Mouse (Mus musculus) spleen, adult 2 months (tissue): ENCODE measurements around the gene Erg. TPM values are rescaled to one million over a fixed set of nuclear protein-coding genes. Genes with fewer than 3 reads are reported as not detected.

Experiments used
- DNase-seq, 2 experiments: peaks; one replicate each; pipeline versions ENCODE4 v3.0.0 to v3.0.0-alpha.2; 2012 to 2021; ENCODE audit warnings: low spot score in 2 of 2, low read depth in 1 of 2
- H3K27ac ChIP-seq: fragments of 200-500 bp; 2 replicates; pipeline ENCODE4 v1.5.1; 2012; ENCODE audit warnings: low read length, inconsistent platforms; ENCODE audit not compliant: insufficient read depth
- H3K27me3 ChIP-seq: fragments of 200-500 bp; 2 replicates; pipeline ENCODE4 v1.6.1; 2012; ENCODE audit warnings: mild to moderate bottlenecking, moderate library complexity, low read length, inconsistent platforms; ENCODE audit not compliant: control insufficient read depth, insufficient read depth
- H3K36me3 ChIP-seq: fragments of 200-500 bp; 2 replicates; pipeline ENCODE4 v1.6.1; 2012; ENCODE audit warnings: mild to moderate bottlenecking, low read length, inconsistent platforms; ENCODE audit not compliant: control insufficient read depth, insufficient read depth
- H3K4me1 ChIP-seq: fragments of 200-500 bp; 2 replicates; pipeline ENCODE4 v1.6.1; 2011; ENCODE audit warnings: inconsistent platforms; ENCODE audit not compliant: control insufficient read depth, insufficient read depth, insufficient read length
- H3K4me3 ChIP-seq: fragments of 200-500 bp; 2 replicates; pipeline ENCODE4 v1.5.1; 2011; ENCODE audit warnings: mild to moderate bottlenecking, inconsistent platforms; ENCODE audit not compliant: insufficient read depth, insufficient read length; ENCODE audit errors: extremely low read depth
- CTCF ChIP-seq: fragments of 200-500 bp; IDR thresholded peaks from 2 replicates; pipeline ENCODE4 v1.5.1; 2011; ENCODE audit warnings: mild to moderate bottlenecking, inconsistent platforms; ENCODE audit not compliant: insufficient read depth, insufficient read length, insufficient replicate concordance; ENCODE audit errors: extremely low read depth
- POLR2A ChIP-seq: fragments of 200-500 bp; IDR thresholded peaks from 2 replicates; pipeline ENCODE4 v1.6.1; 2011; ENCODE audit warnings: low read depth, low read length, inconsistent platforms
- WGBS: fragments of 180-500 bp; shearing (Covaris S2); methylation state at CpG from one replicate; pipeline ENCODE4 v1.1.7; 2018; 5-methylcytosine and 5-hydroxymethylcytosine counted together
- polyA plus RNA-seq: library from polyadenylated mRNA; depleted of rRNA; stranded (reverse); fragments of >200 nt; gene quantifications from 2 replicates; pipeline ENCODE4 v1.2.3, GENCODE M21; 2012

Gene Erg
- polyA plus RNA-seq, 1 experiment, result 7.1 TPM

- WGBS, result 90% methylated on average over 9 of the region's 9 CpGs
- Histone ChIP-seq H3K27ac (no peak overlapping the region), H3K4me1 (peaks cover 2% of the 10 kb centered on the region; the same call in 1 of the 2 replicates), H3K27me3 (no peaks in the 10 kb centered on the region), H3K36me3 (no peaks in the 10 kb centered on the region), H3K4me3 (no peak overlapping the region)
- DNase-seq, result no peak
- TF ChIP-seq POLR2A (no peak), CTCF (no peak)
Observed at GRCm38 (mm10) chr16:95372960-95373359, 213.4 kb downstream of the Erg start.

- WGBS, result 87% methylated on average over 4 of the region's 4 CpGs
- Histone ChIP-seq H3K36me3 (no peaks in the 10 kb centered on the region), H3K27me3 (no peaks in the 10 kb centered on the region), H3K4me1 (peaks cover 2% of the 10 kb centered on the region; the same call in 1 of the 2 replicates), H3K4me3 (no peak overlapping the region), H3K27ac (no peak overlapping the region)
- DNase-seq, result no peak
- TF ChIP-seq POLR2A (no peak), CTCF (no peak)
Observed at GRCm38 (mm10) chr16:95371713-95372112, 214.7 kb downstream of the Erg start.

- no peaks in the 10 kb centered on the region for H3K27me3 ChIP-seq
- no peak for TF ChIP-seq POLR2A
- TF ChIP-seq CTCF, result no peak
- H3K36me3 ChIP-seq, result no peaks in the 10 kb centered on the region
- WGBS, result 91% methylated on average over 19 of the region's 19 CpGs
- H3K27ac ChIP-seq, result no peak overlapping the region
- DNase-seq, result no peak
- no peaks in the 10 kb centered on the region for H3K4me1 ChIP-seq
- H3K4me3 ChIP-seq, result no peak overlapping the region
Observed at GRCm38 (mm10) chr16:95366989-95367765, 219.2 kb downstream of the Erg start.

- Histone ChIP-seq H3K36me3 (no peaks in the 10 kb centered on the region), H3K4me1 (peaks cover 7% of the 10 kb centered on the region; the same call in 1 of the 2 replicates), H3K27me3 (no peaks in the 10 kb centered on the region), H3K27ac (no peak overlapping the region), H3K4me3 (no peak overlapping the region)
- no peak for TF ChIP-seq POLR2A
- no peak for TF ChIP-seq CTCF
- DNase-seq, result no peak
- WGBS, result 91% methylated on average over 5 of the region's 5 CpGs
Observed at GRCm38 (mm10) chr16:95365214-95365613, 221.2 kb downstream of the Erg start.

- Histone ChIP-seq H3K36me3 (no peaks in the 10 kb centered on the region), H3K27ac (no peak overlapping the region), H3K27me3 (no peaks in the 10 kb centered on the region), H3K4me1 (peaks cover 12% of the 10 kb centered on the region; the same call in 1 of the 2 replicates), H3K4me3 (no peak overlapping the region)
- DNase-seq, result no peak
- TF ChIP-seq CTCF, result no peak
- no peak for TF ChIP-seq POLR2A
- 94% methylated on average over 18 of the region's 18 CpGs for WGBS
Observed at GRCm38 (mm10) chr16:95363632-95364465, 222.5 kb downstream of the Erg start.

- Histone ChIP-seq H3K27ac (no peak overlapping the region), H3K4me3 (no peak overlapping the region), H3K36me3 (no peaks in the 10 kb centered on the region), H3K27me3 (no peaks in the 10 kb centered on the region), H3K4me1 (peaks cover 12% of the 10 kb centered on the region; the same call in 1 of the 2 replicates)
- 83% methylated on average over 7 of the region's 7 CpGs for WGBS
- TF ChIP-seq CTCF, result no peak
- TF ChIP-seq POLR2A, result no peak
- DNase-seq, result no peak
Observed at GRCm38 (mm10) chr16:95361950-95362349, 224.4 kb downstream of the Erg start.

GRCm38 (mm10) chr16:95360940-95361489 lies 225.4 kb downstream of the Erg start:
- no peak for DNase-seq
- Histone ChIP-seq H3K27ac (peak overlapping the region; percentile 40; the same call in 1 of the 2 replicates), H3K4me1 (peaks cover 12% of the 10 kb centered on the region; the same call in 1 of the 2 replicates), H3K4me3 (no peak overlapping the region), H3K36me3 (no peaks in the 10 kb centered on the region), H3K27me3 (no peaks in the 10 kb centered on the region)
- WGBS, result 87% methylated on average over 18 of the region's 18 CpGs
- no peak for TF ChIP-seq POLR2A
- no peak for TF ChIP-seq CTCF
